ENCODE assay signal across 17 mouse cellular contexts in the genomic region with DNA sequence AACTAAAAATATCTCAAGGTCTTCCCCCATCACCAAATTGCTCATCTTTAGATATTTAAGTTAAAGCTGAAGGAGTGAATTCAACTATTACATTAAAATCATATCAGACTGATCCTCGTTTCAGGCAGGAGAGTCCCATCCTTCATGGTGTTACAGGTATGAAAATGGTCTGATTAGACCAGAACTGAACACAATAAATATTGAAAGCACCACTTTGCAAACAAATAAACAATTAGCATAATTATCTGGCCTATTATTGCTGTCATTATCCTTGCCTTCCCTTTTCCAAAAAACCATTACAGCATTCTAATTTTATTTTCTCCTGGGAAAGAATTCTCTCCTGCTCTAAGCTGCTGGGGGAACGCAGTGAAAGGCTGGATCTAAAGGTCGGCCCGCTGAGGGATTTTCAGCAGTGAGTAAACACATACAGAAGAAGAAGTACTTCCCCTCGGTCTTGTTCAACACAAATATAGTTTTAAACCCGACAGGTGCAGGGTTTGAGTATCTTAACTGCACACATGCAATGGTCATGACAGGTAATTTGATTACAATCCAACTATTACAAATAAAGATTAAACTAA.
DNase-seq lines count a peak whose midpoint lies in the region; ATAC-seq and TF ChIP-seq lines count a peak whose summit lies in the region.
"Had no signal": no experiment of that assay in that cellular context is flagged by ENCODE, and none has a peak within 500 bp of the region (broad histone marks: within the 10 kb centered on the region; RNA-seq: fewer than 3 reads in every experiment).

No protein-coding gene starts in this region.

- H3K27ac ChIP-seq in forebrain, embryonic 13.5 days: peak overlapping the region; percentile 63
- H3K27ac ChIP-seq in forebrain, postnatal 0 days (ENCODE audit: low read depth, low read length): peak overlapping the region; percentile 3; the same call in 1 of the 2 replicates
- H3K27ac ChIP-seq in midbrain, embryonic 10.5 days (replicated peaks): 0 out of 2 replicates have a peak overlapping the region, but pooled peaks have one; percentile 17
- peak overlapping the region; percentile 44; the same call in 1 of the 2 replicates for H3K27ac ChIP-seq in midbrain, postnatal 0 days (ENCODE audit: low read depth, low read length)
- H3K27ac ChIP-seq: embryonic facial prominence, embryonic 13.5 days; liver, embryonic 14.5 days; lung, embryonic 15.5 days; macrophage had no signal

- no peak for TF ChIP-seq CTCF in forebrain, postnatal 0 days (IDR thresholded peaks at IDR 0.05; ENCODE audit: low read depth)
- no peak for TF ChIP-seq CTCF in midbrain, postnatal 0 days (IDR thresholded peaks at IDR 0.05)

- no peak overlapping the region for H3K9ac ChIP-seq in forebrain, embryonic 13.5 days
- no peak overlapping the region for H3K9ac ChIP-seq in forebrain, postnatal 0 days
- H3K9ac ChIP-seq in midbrain, postnatal 0 days (replicated peaks; ENCODE audit: low read length, poor library complexity, severe bottlenecking): no peak overlapping the region
- H3K9ac ChIP-seq: embryonic facial prominence, embryonic 13.5 days; liver, embryonic 14.5 days; lung, embryonic 15.5 days had no signal

- ATAC-seq in forebrain, embryonic 13.5 days: peak; percentile 61
- ATAC-seq in forebrain, postnatal 0 days: peak; percentile 59
- ATAC-seq in midbrain, postnatal 0 days (ENCODE audit: low FRiP score): no peak

- no peak for DNase-seq in forebrain, postnatal 0 days
- no peak for DNase-seq in midbrain, embryonic 10.5 days (ENCODE audit: low spot score)
- no peak for DNase-seq in midbrain, postnatal 0 days (ENCODE audit: low spot score)
- no peak for DNase-seq in spleen, postnatal 14 days (ENCODE audit: low spot score in 2 of 2)
- no peak for DNase-seq in kidney, adult 18-20 months
- no peak for DNase-seq in spleen, adult 18-20 months
- DNase-seq: adrenal gland, adult 8-10 months; cerebellum, adult 9-11 months; gastrocnemius, postnatal 36 days; kidney, adult 2 months; kidney, postnatal 10 days; thymus, adult 2 months had no signal

- H3K27me3 ChIP-seq in forebrain, embryonic 13.5 days: no peaks in the 10 kb centered on the region
- H3K27me3 ChIP-seq in forebrain, postnatal 0 days (ENCODE audit: insufficient read depth, low read length): no peaks in the 10 kb centered on the region
- H3K27me3 ChIP-seq in midbrain, embryonic 10.5 days (ENCODE audit: low read depth, poor library complexity, severe bottlenecking): no peaks in the 10 kb centered on the region
- no peaks in the 10 kb centered on the region for H3K27me3 ChIP-seq in midbrain, postnatal 0 days (ENCODE audit: insufficient read depth, low read length)
- H3K27me3 ChIP-seq: embryonic facial prominence, embryonic 13.5 days; lung, embryonic 15.5 days had no signal

- H3K4me2 ChIP-seq in forebrain, embryonic 13.5 days: no peak overlapping the region; the same call in 1 of the 2 replicates
- no peak overlapping the region for H3K4me2 ChIP-seq in forebrain, postnatal 0 days (ENCODE audit: low read depth)
- H3K4me2 ChIP-seq in midbrain, postnatal 0 days (ENCODE audit: low read depth, low read length, poor library complexity, severe bottlenecking): no peak overlapping the region
- H3K4me2 ChIP-seq: embryonic facial prominence, embryonic 13.5 days; lung, embryonic 15.5 days had no signal

- no peaks in the 10 kb centered on the region for H3K36me3 ChIP-seq in forebrain, embryonic 13.5 days (ENCODE audit: poor library complexity, severe bottlenecking)
- no peaks in the 10 kb centered on the region for H3K36me3 ChIP-seq in forebrain, postnatal 0 days (ENCODE audit: insufficient read depth)
- H3K36me3 ChIP-seq in midbrain, embryonic 10.5 days: no peaks in the 10 kb centered on the region
- H3K36me3 ChIP-seq in midbrain, postnatal 0 days (ENCODE audit: insufficient read depth, low read length): no peaks in the 10 kb centered on the region
- H3K36me3 ChIP-seq: embryonic facial prominence, embryonic 13.5 days; lung, embryonic 15.5 days had no signal

- 28% methylated on average over 6 of the region's 6 CpGs for WGBS in forebrain, embryonic 13.5 days
- 12% methylated on average over 6 of the region's 6 CpGs for WGBS in forebrain, postnatal 0 days
- 69% methylated on average over 6 of the region's 6 CpGs for whole genome bisulfite sequencing in midbrain, embryonic 10.5 days
- 19% methylated on average over 6 of the region's 6 CpGs for WGBS in midbrain, postnatal 0 days

- peaks cover 13% of the 10 kb centered on the region for H3K4me1 ChIP-seq in forebrain, embryonic 13.5 days
- H3K4me1 ChIP-seq in forebrain, postnatal 0 days (ENCODE audit: insufficient read depth): peaks cover 10% of the 10 kb centered on the region; the same call in 1 of the 2 replicates
- peaks cover 20% of the 10 kb centered on the region for H3K4me1 ChIP-seq in midbrain, embryonic 10.5 days
- no peaks in the 10 kb centered on the region for H3K4me1 ChIP-seq in midbrain, postnatal 0 days (ENCODE audit: insufficient read depth, low read length)
- H3K4me1 ChIP-seq: embryonic facial prominence, embryonic 13.5 days; lung, embryonic 15.5 days had no signal

- no peaks in the 10 kb centered on the region for H3K9me3 ChIP-seq in forebrain, embryonic 13.5 days (replicated peaks)
- H3K9me3 ChIP-seq in forebrain, postnatal 0 days (ENCODE audit: low read length): no peaks in the 10 kb centered on the region
- no peaks in the 10 kb centered on the region for H3K9me3 ChIP-seq in midbrain, embryonic 10.5 days (replicated peaks)
- no peaks in the 10 kb centered on the region for H3K9me3 ChIP-seq in midbrain, postnatal 0 days (ENCODE audit: low read length)
- H3K9me3 ChIP-seq: embryonic facial prominence, embryonic 13.5 days; lung, embryonic 15.5 days had no signal

- no peak overlapping the region for H3K4me3 ChIP-seq in forebrain, embryonic 13.5 days
- H3K4me3 ChIP-seq in forebrain, postnatal 0 days (ENCODE audit: low read depth, low read length): no peak overlapping the region
- no peak overlapping the region for H3K4me3 ChIP-seq in midbrain, embryonic 10.5 days
- no peak overlapping the region for H3K4me3 ChIP-seq in midbrain, postnatal 0 days (ENCODE audit: low read depth, low read length)
- H3K4me3 ChIP-seq: embryonic facial prominence, embryonic 13.5 days; lung, embryonic 15.5 days had no signal

Comparison
In these comparisons a context has a peak if more than half of its experiments do, and no peak if none do; other contexts are left out.
1. H3K27ac ChIP-seq: peak in every context shown above with its lines; median percentile 63 in forebrain, embryonic 13.5 days; 44 in midbrain, postnatal 0 days; 17 in midbrain, embryonic 10.5 days; 3 in forebrain, postnatal 0 days.